Mouse (Mus musculus): Measurements from ENCODE around the gene Tomm5.

DNA sequence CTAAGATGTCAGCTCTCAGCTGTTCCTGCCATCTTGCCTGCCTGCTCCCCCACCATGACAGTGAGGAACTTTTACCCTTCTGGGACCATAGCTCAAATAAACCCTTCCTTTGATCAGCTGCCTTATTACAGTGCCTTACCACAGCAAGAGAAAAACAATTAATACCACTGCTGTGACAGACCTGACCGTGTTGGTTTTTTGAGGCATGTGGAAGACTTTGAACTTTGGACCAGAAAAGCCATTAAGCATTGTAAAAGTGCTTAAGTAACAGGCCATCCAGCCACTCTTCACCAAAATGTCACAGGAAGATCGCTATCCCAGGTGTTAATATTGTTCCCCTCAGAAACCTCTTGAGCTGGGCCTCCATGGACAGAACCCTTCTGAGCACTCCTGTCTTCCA, 43.3 kb downstream of the Tomm5 start:
- TF ChIP-seq CTCF (IDR thresholded peaks at IDR 0.05) (no peak), EP300 (IDR thresholded peaks at IDR 0.05) (no peak)
